Mouse (Mus musculus): ENCODE data around the gene Alad. TPM values are rescaled to one million over a fixed set of nuclear protein-coding genes. Genes with fewer than 3 reads are reported as not detected.
A peak's percentile ranks its signal among the peaks of the same experiment; 100 is the strongest.

Gene Alad
- total and polyA plus RNA-seq, 2 experiments = 114 to 328 TPM

DNA sequence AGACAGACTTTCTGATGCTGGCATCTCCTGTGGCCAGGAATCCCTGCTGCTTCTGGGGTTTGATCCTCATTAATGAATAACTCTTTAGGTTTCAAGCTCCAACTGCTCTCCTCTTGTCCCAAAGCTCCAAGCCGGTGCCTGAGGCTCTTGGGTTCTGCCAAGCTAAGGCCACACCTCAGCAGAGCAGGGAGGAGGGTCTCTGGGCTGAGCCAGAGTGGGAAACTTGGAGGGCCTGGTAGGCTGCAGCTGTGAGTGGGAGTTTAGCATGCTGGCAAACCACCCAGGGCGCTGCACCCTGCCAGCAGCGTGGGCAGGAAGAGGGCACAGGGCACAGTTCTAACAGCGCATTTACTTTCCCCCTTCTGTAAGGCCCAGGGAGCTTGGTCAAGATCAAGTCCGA is 10.9 kb downstream of the Alad start:
- Histone ChIP-seq H3K79me2 (ENCODE audit: control insufficient read depth, insufficient read depth, low read length) (no peaks in the 10 kb centered on the region), H3K4me1 (ENCODE audit: control insufficient read depth, insufficient read depth, low read length) (peaks cover 32% of the 10 kb centered on the region), H3K36me3 (ENCODE audit: control insufficient read depth, insufficient read depth, low read length) (peaks cover 43% of the 10 kb centered on the region), H3K4me3 (ENCODE audit: insufficient read depth, low read depth, low read length) (no peak overlapping the region), H3K9ac (ENCODE audit: low read depth, low read length) (0 out of 2 replicates have a peak overlapping the region, but pooled peaks have one; percentile 14), H3K27ac (replicated peaks; ENCODE audit: insufficient read depth, low read depth, low read length) (peak overlapping the region; percentile 64), H3K27me3 (ENCODE audit: control insufficient read depth, insufficient read depth, low read length) (no peaks in the 10 kb centered on the region)
- WGBS = 22% methylated on average over 5 of the region's 5 CpGs
- no peak for TF ChIP-seq POLR2A (IDR thresholded peaks at IDR 0.05; ENCODE audit: extremely low read depth, insufficient read depth, low read length)
- TF ChIP-seq CTCF (IDR thresholded peaks at IDR 0.05; ENCODE audit: low read depth, low read length) = no peak
- DNase-seq (ENCODE audit: extremely low read depth, low read depth, low spot score) = peak; percentile 69

- peak; percentile 68 for DNase-seq (ENCODE audit: extremely low read depth, low read depth, low spot score)
- WGBS = 30% methylated on average over 2 of the region's 2 CpGs
- H3K27me3 ChIP-seq (ENCODE audit: control insufficient read depth, insufficient read depth, low read length) = no peaks in the 10 kb centered on the region
Measured at GRCm38 (mm10) chr4:62506798-62507197, 12.9 kb downstream of the Alad start.

GRCm38 (mm10) chr4:62505991-62506390 is 13.7 kb downstream of the Alad start:
- H3K9ac ChIP-seq (ENCODE audit: low read depth, low read length) = no peak overlapping the region
- H3K27me3 ChIP-seq (ENCODE audit: control insufficient read depth, insufficient read depth, low read length) = no peaks in the 10 kb centered on the region
- DNase-seq (ENCODE audit: extremely low read depth, low read depth, low spot score) = peak; percentile 90
- peaks cover 19% of the 10 kb centered on the region for H3K36me3 ChIP-seq (ENCODE audit: control insufficient read depth, insufficient read depth, low read length)
- no peak overlapping the region for H3K4me3 ChIP-seq (ENCODE audit: insufficient read depth, low read depth, low read length)
- H3K79me2 ChIP-seq (ENCODE audit: control insufficient read depth, insufficient read depth, low read length) = peaks cover under 1% of the 10 kb centered on the region; the same call in 1 of the 2 replicates
- peak overlapping the region; percentile 37; the same call in 1 of the 2 replicates for H3K27ac ChIP-seq (replicated peaks; ENCODE audit: insufficient read depth, low read depth, low read length)
- peaks cover 41% of the 10 kb centered on the region for H3K4me1 ChIP-seq (ENCODE audit: control insufficient read depth, insufficient read depth, low read length)
- TF ChIP-seq POLR2A (IDR thresholded peaks at IDR 0.05; ENCODE audit: extremely low read depth, insufficient read depth, low read length) (no peak), CTCF (IDR thresholded peaks at IDR 0.05; ENCODE audit: low read depth, low read length) (no peak)
- WGBS = 8% methylated on average over 3 of the region's 3 CpGs

More at GRCm38 (mm10) chr4:62506798-62507197, 12.9 kb downstream of the Alad start:
- Histone ChIP-seq H3K4me1 (ENCODE audit: control insufficient read depth, insufficient read depth, low read length) (peaks cover 41% of the 10 kb centered on the region), H3K79me2 (ENCODE audit: control insufficient read depth, insufficient read depth, low read length) (no peaks in the 10 kb centered on the region), H3K9ac (ENCODE audit: low read depth, low read length) (no peak overlapping the region), H3K36me3 (ENCODE audit: control insufficient read depth, insufficient read depth, low read length) (peaks cover 24% of the 10 kb centered on the region), H3K4me3 (ENCODE audit: insufficient read depth, low read depth, low read length) (no peak overlapping the region), H3K27ac (replicated peaks; ENCODE audit: insufficient read depth, low read depth, low read length) (peak overlapping the region; percentile 37; the same call in 1 of the 2 replicates)
- TF ChIP-seq CTCF (IDR thresholded peaks at IDR 0.05; ENCODE audit: low read depth, low read length) = peak; percentile 52
- no peak for TF ChIP-seq POLR2A (IDR thresholded peaks at IDR 0.05; ENCODE audit: extremely low read depth, insufficient read depth, low read length)

GRCm38 (mm10) chr4:62503374-62503970 is 16.2 kb downstream of the Alad start, which contains the start of gene Hdhd3:
Gene Hdhd3 (minus strand): TSS chr4:62503467.
- TF ChIP-seq POLR2A (IDR thresholded peaks at IDR 0.05; ENCODE audit: extremely low read depth, insufficient read depth, low read length) = no peak
- TF ChIP-seq CTCF (IDR thresholded peaks at IDR 0.05; ENCODE audit: low read depth, low read length) = no peak
- 21% methylated on average over 3 of the region's 3 CpGs for WGBS

GRCm38 (mm10) chr4:62502969-62503368 is 16.7 kb downstream of the Alad start:
- peak overlapping the region; percentile 89 for H3K27ac ChIP-seq (replicated peaks; ENCODE audit: insufficient read depth, low read depth, low read length)
- H3K4me3 ChIP-seq (ENCODE audit: insufficient read depth, low read depth, low read length) = no peak overlapping the region
- no peaks in the 10 kb centered on the region for H3K27me3 ChIP-seq (ENCODE audit: control insufficient read depth, insufficient read depth, low read length)
- no peak for TF ChIP-seq POLR2A (IDR thresholded peaks at IDR 0.05; ENCODE audit: extremely low read depth, insufficient read depth, low read length)
- no peak for TF ChIP-seq CTCF (IDR thresholded peaks at IDR 0.05; ENCODE audit: low read depth, low read length)
- peak overlapping the region; percentile 25; the same call in 1 of the 2 replicates for H3K9ac ChIP-seq (ENCODE audit: low read depth, low read length)
- WGBS = 7% methylated on average over 7 of the region's 7 CpGs
- peak; percentile 95 for DNase-seq (ENCODE audit: extremely low read depth, low read depth, low spot score)
- peaks cover 9% of the 10 kb centered on the region; the same call in 1 of the 2 replicates for H3K79me2 ChIP-seq (ENCODE audit: control insufficient read depth, insufficient read depth, low read length)
- peaks cover 1% of the 10 kb centered on the region; the same call in 1 of the 2 replicates for H3K36me3 ChIP-seq (ENCODE audit: control insufficient read depth, insufficient read depth, low read length)
- peaks cover 29% of the 10 kb centered on the region for H3K4me1 ChIP-seq (ENCODE audit: control insufficient read depth, insufficient read depth, low read length)

More at GRCm38 (mm10) chr4:62503374-62503970, 16.2 kb downstream of the Alad start, which contains the start of gene Hdhd3:
- DNase-seq (ENCODE audit: extremely low read depth, low read depth, low spot score) = peak; percentile 97
- peaks cover 6% of the 10 kb centered on the region; the same call in 1 of the 2 replicates for H3K36me3 ChIP-seq (ENCODE audit: control insufficient read depth, insufficient read depth, low read length)
- no peaks in the 10 kb centered on the region for H3K27me3 ChIP-seq (ENCODE audit: control insufficient read depth, insufficient read depth, low read length)
- H3K27ac ChIP-seq (replicated peaks; ENCODE audit: insufficient read depth, low read depth, low read length) = peak within 1 kb of the TSS; percentile 89
- peak within 1 kb of the TSS; percentile 85 for H3K4me3 ChIP-seq (ENCODE audit: insufficient read depth, low read depth, low read length)
- H3K79me2 ChIP-seq (ENCODE audit: control insufficient read depth, insufficient read depth, low read length) = peaks cover 9% of the 10 kb centered on the region; the same call in 1 of the 2 replicates
- peaks cover 29% of the 10 kb centered on the region for H3K4me1 ChIP-seq (ENCODE audit: control insufficient read depth, insufficient read depth, low read length)
- peak within 1 kb of the TSS; percentile 64 for H3K9ac ChIP-seq (ENCODE audit: low read depth, low read length)
